Mouse (Mus musculus): ENCODE data around the gene Sgtb.

DNA sequence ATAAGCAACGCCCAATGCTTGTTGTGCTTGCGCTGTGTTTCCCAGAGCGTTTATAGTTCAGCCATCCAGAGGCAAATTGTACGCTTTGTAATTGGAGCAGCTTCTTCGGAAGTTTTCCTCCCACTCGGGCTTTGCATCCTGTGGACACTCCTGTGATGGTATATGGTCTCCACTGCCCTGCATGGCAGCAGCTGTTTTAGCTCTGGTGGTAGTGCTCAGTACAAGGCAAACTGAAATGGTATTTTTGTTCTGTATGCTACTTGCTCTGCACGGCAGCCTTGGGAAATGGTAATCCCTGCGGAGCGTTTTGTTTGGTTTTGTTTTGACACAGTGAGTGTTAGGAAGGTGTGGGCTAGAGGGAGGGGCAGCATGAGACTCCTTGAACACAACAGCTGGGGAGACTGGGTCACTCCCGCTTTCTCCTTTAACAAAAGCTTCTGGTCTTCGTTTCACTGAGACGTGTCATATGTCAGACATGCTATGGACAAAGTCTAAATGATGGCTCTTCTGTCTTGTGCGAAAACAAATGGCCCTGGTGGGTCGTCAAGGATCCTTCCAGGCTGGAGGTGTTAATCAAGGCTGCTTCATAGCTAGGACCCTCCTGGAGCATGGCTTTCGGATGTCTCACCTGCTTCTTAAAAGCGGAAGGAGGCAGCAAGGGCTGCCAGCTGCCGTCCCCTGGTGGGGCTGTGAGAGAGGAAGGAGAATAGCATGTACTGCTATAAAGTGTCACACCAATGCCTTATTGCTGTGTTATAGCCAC, 12.7 kb downstream of the Sgtb start:
- no peak for TF ChIP-seq GATA1 (IDR thresholded peaks at IDR 0.05; ENCODE audit: low read length)
- TF ChIP-seq TAL1 (IDR thresholded peaks at IDR 0.05; ENCODE audit: low read length), result no peak
